Mouse (Mus musculus) limb, embryonic 14.5 days (tissue): ENCODE data around the gene Pex5. TPM values are rescaled to one million over a fixed set of nuclear protein-coding genes. Genes with fewer than 3 reads are reported as not detected.
A peak's percentile ranks its signal among the peaks of the same experiment; 100 is the strongest.
"Not testable (repeated sequence)": the region's sequence is repeated elsewhere in the genome, so short reads cannot be mapped to it uniquely, and the experiment has no call there.

Source experiments
- ATAC-seq: fragments of 200-750 bp; cut with Nextera tagmentation; 2 replicates; pipeline ENCODE4 v1.8.0; 2017; ENCODE audit warnings: low read depth, moderate number of reproducible peaks, moderate TSS enrichment; ENCODE audit not compliant: low FRiP score
- DNase-seq: peaks from one replicate; pipeline ENCODE4 v3.0.0-alpha.2; 2015; ENCODE audit warnings: low spot score
- H3K27ac ChIP-seq: fragments of 300-500 bp; sonication (generic); replicated peaks from 2 replicates; pipeline ENCODE4 v1.5.1; 2014; ENCODE audit warnings: low read depth, mild to moderate bottlenecking, low read length, moderate library complexity, mixed read lengths
- H3K27me3 ChIP-seq: fragments of 300-500 bp; sonication (generic); 2 replicates; pipeline ENCODE4 v1.6.1; 2014; ENCODE audit warnings: low read length, mixed read lengths; ENCODE audit not compliant: control insufficient read depth, insufficient read depth
- H3K36me3 ChIP-seq: fragments of 300-500 bp; sonication (generic); 2 replicates; pipeline ENCODE4 v1.6.1; 2014; ENCODE audit warnings: mild to moderate bottlenecking, low read length, moderate library complexity, mixed read lengths; ENCODE audit not compliant: control insufficient read depth, insufficient read depth
- H3K4me1 ChIP-seq: fragments of 300-500 bp; sonication (generic); 2 replicates; pipeline ENCODE4 v1.6.1; 2014; ENCODE audit warnings: antibody characterized with exemption, low read length, mixed read lengths; ENCODE audit not compliant: control insufficient read depth, insufficient read depth
- H3K4me2 ChIP-seq: fragments of 300-500 bp; sonication (generic); replicated peaks from 2 replicates; pipeline ENCODE4 v1.6.1; 2014; ENCODE audit warnings: low read depth, mild to moderate bottlenecking, low read length, moderate library complexity; ENCODE audit not compliant: severe bottlenecking
- H3K4me3 ChIP-seq: fragments of 300-500 bp; sonication (generic); replicated peaks from 2 replicates; pipeline ENCODE4 v1.5.1; 2014; ENCODE audit warnings: low read length
- H3K9ac ChIP-seq: fragments of 300-500 bp; sonication (generic); 2 replicates; pipeline ENCODE4 v1.6.1; 2014; ENCODE audit warnings: mild to moderate bottlenecking, low read depth, low read length, moderate library complexity; ENCODE audit not compliant: severe bottlenecking
- H3K9me3 ChIP-seq: fragments of 300-500 bp; sonication (generic); 2 replicates; pipeline ENCODE4 v1.6.1; 2016; ENCODE audit warnings: low read length; ENCODE audit not compliant: control insufficient read depth
- POLR2A ChIP-seq: fragments of 200-500 bp; IDR thresholded peaks from 2 replicates; pipeline ENCODE4 v1.8.0; 2012; ENCODE audit warnings: inconsistent platforms, mild to moderate bottlenecking, moderate library complexity, borderline replicate concordance; ENCODE audit not compliant: insufficient read depth, insufficient read length; ENCODE audit errors: extremely low read depth
- WGBS: fragments of 180-500 bp; shearing (Covaris S2); extraction: QIAGEN DNeasy Blood & Tissue Kit; methylation state at CpG from one replicate; pipeline ENCODE4 v1.1.7; 2014; 5-methylcytosine and 5-hydroxymethylcytosine counted together
- polyA plus RNA-seq, 2 experiments: library from polyadenylated mRNA; depleted of rRNA in 1 of 2; stranded (reverse) in 1 of 2; unstranded in 1 of 2; fragments of >200 nt; fragmentation: Nextera tagmentation in 1 of 2; extraction: Ambion mirVana in 1 of 2; gene quantifications; 2 replicates each; pipeline versions ENCODE4 v1.2.1 to v1.2.3; 2012 to 2014

Pex5 gene
- polyA plus RNA-seq, 2 experiments: 34.7 to 53.9 TPM

GRCm38 (mm10) chr6:124399738-124400137 is 15.1 kb downstream of the Pex5 start:
- DNase-seq (no peak), ATAC-seq (no peak)
- H3K27me3 ChIP-seq: no peaks in the 10 kb centered on the region
- H3K9ac ChIP-seq: no peak overlapping the region
- TF ChIP-seq POLR2A: no peak
- no peaks in the 10 kb centered on the region for H3K4me1 ChIP-seq
- no peak overlapping the region for H3K4me2 ChIP-seq
- WGBS: 89% methylated on average over 6 of the region's 6 CpGs
- H3K36me3 ChIP-seq: peaks cover 75% of the 10 kb centered on the region
- no peaks in the 10 kb centered on the region for H3K9me3 ChIP-seq
- no peak overlapping the region for H3K4me3 ChIP-seq
- no peak overlapping the region for H3K27ac ChIP-seq

- not testable (repeated sequence) for H3K9ac ChIP-seq, H3K4me1 ChIP-seq, H3K27me3 ChIP-seq, H3K9me3 ChIP-seq, H3K27ac ChIP-seq, H3K4me3 ChIP-seq, ATAC-seq, H3K4me2 ChIP-seq, DNase-seq
- WGBS: 94% methylated on average over 3 of the region's 3 CpGs
- peaks cover 33% of the 10 kb centered on the region for H3K36me3 ChIP-seq
Observed at GRCm38 (mm10) chr6:124394991-124395390, 19.9 kb downstream of the Pex5 start.

GRCm38 (mm10) chr6:124380142-124380541 is 34.7 kb downstream of the Pex5 start:
- no peak for ATAC-seq
- no peaks in the 10 kb centered on the region for H3K9me3 ChIP-seq
- H3K36me3 ChIP-seq: no peaks in the 10 kb centered on the region
- 30% methylated on average over 5 of the region's 5 CpGs for WGBS
- no peak for TF ChIP-seq POLR2A
- H3K4me2 ChIP-seq: no peak overlapping the region
- H3K27ac ChIP-seq: no peak overlapping the region
- H3K27me3 ChIP-seq: no peaks in the 10 kb centered on the region
- DNase-seq: peak; percentile 13
- no peaks in the 10 kb centered on the region for H3K4me1 ChIP-seq
- H3K9ac ChIP-seq: no peak overlapping the region
- H3K4me3 ChIP-seq: no peak overlapping the region

DNA sequence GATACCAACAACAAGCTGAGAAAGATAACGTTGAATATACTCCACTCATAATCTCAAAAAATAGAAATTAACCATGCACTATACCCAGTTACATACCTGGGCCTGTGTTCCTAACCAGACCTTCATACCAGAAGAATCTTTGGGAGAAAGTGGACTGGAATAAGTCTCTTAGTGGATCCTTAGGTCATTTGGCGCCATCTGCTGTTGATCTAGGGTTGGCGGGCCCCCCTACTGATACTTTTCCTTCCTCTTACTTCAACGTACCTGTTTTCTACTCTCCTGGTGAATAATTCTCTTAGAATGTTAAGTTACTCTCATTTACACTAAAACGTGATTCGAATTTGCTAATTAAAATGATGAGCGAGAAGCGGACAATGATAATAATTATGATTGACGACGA is 35.5 kb downstream of the Pex5 start:
- ATAC-seq (peak; percentile 60; the same call in 1 of the 2 replicates), DNase-seq (peak; percentile 87)
- H3K27ac ChIP-seq: no peak overlapping the region
- 36% methylated on average over 10 of the region's 10 CpGs for WGBS
- H3K4me3 ChIP-seq: no peak overlapping the region
- no peak for TF ChIP-seq POLR2A
- no peak overlapping the region for H3K9ac ChIP-seq
- no peaks in the 10 kb centered on the region for H3K36me3 ChIP-seq
- no peak overlapping the region for H3K4me2 ChIP-seq
- no peaks in the 10 kb centered on the region for H3K9me3 ChIP-seq
- no peaks in the 10 kb centered on the region for H3K4me1 ChIP-seq
- H3K27me3 ChIP-seq: no peaks in the 10 kb centered on the region

GRCm38 (mm10) chr6:124377494-124378255 is 37.2 kb downstream of the Pex5 start:
- no peak overlapping the region for H3K27ac ChIP-seq
- H3K36me3 ChIP-seq: no peaks in the 10 kb centered on the region
- no peak for ATAC-seq
- H3K27me3 ChIP-seq: no peaks in the 10 kb centered on the region
- no peak overlapping the region for H3K4me3 ChIP-seq
- H3K4me1 ChIP-seq: no peaks in the 10 kb centered on the region
- no peak for TF ChIP-seq POLR2A
- H3K9ac ChIP-seq: no peak overlapping the region
- WGBS: 69% methylated on average over 4 of the region's 4 CpGs
- no peaks in the 10 kb centered on the region for H3K9me3 ChIP-seq
- no peak overlapping the region for H3K4me2 ChIP-seq
- no peak for DNase-seq
